Mouse (Mus musculus) heart, adult 2 months (tissue): Measurements from ENCODE around the gene Frzb. TPM values are rescaled to one million over a fixed set of nuclear protein-coding genes. Genes with fewer than 3 reads are reported as not detected.

Experiments
- DNase-seq, 2 experiments: peaks; one replicate each; pipeline ENCODE4 v3.0.0; 2021
- H3K27ac ChIP-seq: fragments of 200-600 bp; 2 replicates; pipeline ENCODE4 v1.8.1; 2022
- H3K27me3 ChIP-seq: fragments of 200-500 bp; 2 replicates; pipeline ENCODE4 v1.6.1; 2012; ENCODE audit warnings: mild to moderate bottlenecking, low read length, inconsistent platforms, mixed read lengths; ENCODE audit not compliant: control insufficient read depth, insufficient read depth
- H3K36me3 ChIP-seq: fragments of 200-500 bp; 2 replicates; pipeline ENCODE4 v1.6.1; 2012; ENCODE audit warnings: low read length, inconsistent platforms; ENCODE audit not compliant: control insufficient read depth, insufficient read depth
- H3K4me1 ChIP-seq: fragments of 200-500 bp; 2 replicates; pipeline ENCODE4 v1.6.1; 2011; ENCODE audit warnings: low read length; ENCODE audit not compliant: control insufficient read depth, insufficient read depth
- H3K4me3 ChIP-seq: fragments of 200-600 bp; 2 replicates; pipeline ENCODE4 v1.8.1; 2022
- H3K79me2 ChIP-seq: fragments of 200-500 bp; replicated peaks from 2 replicates; pipeline ENCODE4 v1.6.1; 2012; ENCODE audit warnings: mild to moderate bottlenecking, inconsistent platforms, low read length, moderate library complexity, mixed read lengths; ENCODE audit not compliant: control insufficient read depth, insufficient read depth
- H3K9ac ChIP-seq: fragments of 200-500 bp; 2 replicates; pipeline ENCODE4 v1.6.1; 2012; ENCODE audit warnings: low read depth, mild to moderate bottlenecking, control low read depth, inconsistent platforms, low read length, mixed read lengths
- CTCF ChIP-seq: fragments of 200-600 bp; IDR thresholded peaks from 2 replicates; pipeline ENCODE4 v1.8.1; 2022; ENCODE audit warnings: antibody characterized with exemption, mild to moderate bottlenecking, moderate library complexity
- EP300 ChIP-seq: fragments of 200-500 bp; IDR thresholded peaks from 2 replicates; pipeline ENCODE4 v1.6.1; 2011; ENCODE audit warnings: low read depth, low read length, control low read depth; ENCODE audit not compliant: insufficient read depth
- POLR2A ChIP-seq: fragments of 200-500 bp; IDR thresholded peaks from 2 replicates; pipeline ENCODE4 v1.6.1; 2011; ENCODE audit warnings: mild to moderate bottlenecking, low read depth, low read length, control low read depth; ENCODE audit not compliant: insufficient read depth
- WGBS: fragments of 180-500 bp; shearing (Covaris S2); methylation state at CpG from one replicate; pipeline ENCODE4 v1.1.7; 2018; 5-methylcytosine and 5-hydroxymethylcytosine counted together
- intact Hi-C: fragments of 180-260 bp; cut with DNase I; formaldehyde crosslinking; loops from one replicate; pipeline ENCODE4 v1.15.1; 2025
- polyA plus RNA-seq: library from polyadenylated mRNA; depleted of rRNA; stranded (reverse); fragments of >200 nt; gene quantifications from 2 replicates; pipeline ENCODE4 v1.2.3, GENCODE M21; 2012
- total RNA-seq, 2 experiments: library from RNA; stranded (reverse); gene quantifications; 2 replicates each; pipeline ENCODE4 v1.2.3; 2021

Frzb gene
- total and polyA plus RNA-seq, 3 experiments, result 2.8 to 6.0 (median 5.7) TPM

DNA sequence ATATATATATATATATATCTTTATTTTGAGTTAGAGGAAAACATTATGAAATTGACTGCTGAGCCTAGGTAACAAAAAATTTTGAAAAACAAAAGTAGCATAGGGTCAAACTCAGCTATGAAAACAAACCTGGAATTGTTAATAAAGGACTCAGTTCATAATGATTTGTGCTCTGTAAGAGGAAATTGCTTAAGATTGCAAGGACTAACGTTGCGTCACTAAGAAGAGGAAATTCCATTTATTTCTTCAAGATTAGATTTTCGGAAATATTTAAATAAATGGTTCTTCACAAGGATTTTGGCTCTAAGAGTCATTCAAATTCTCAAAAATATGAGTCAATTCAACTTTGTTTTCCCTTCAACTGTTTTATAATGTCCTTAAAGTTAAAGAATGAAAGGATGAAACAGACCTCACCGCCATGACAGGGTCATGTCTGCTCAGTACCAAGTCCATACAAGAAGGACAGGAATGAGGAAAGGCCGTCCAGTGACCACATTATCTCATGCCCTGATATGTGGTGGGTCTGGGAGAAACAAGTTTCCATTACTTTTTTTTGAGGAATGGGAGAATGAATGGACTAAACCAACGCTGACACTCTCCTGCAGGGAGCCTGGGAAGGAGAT lies 14.1 kb downstream of the Frzb start:
- 47% methylated on average over 6 of the region's 6 CpGs for WGBS
- intact Hi-C loops, result no loop called here

DNA sequence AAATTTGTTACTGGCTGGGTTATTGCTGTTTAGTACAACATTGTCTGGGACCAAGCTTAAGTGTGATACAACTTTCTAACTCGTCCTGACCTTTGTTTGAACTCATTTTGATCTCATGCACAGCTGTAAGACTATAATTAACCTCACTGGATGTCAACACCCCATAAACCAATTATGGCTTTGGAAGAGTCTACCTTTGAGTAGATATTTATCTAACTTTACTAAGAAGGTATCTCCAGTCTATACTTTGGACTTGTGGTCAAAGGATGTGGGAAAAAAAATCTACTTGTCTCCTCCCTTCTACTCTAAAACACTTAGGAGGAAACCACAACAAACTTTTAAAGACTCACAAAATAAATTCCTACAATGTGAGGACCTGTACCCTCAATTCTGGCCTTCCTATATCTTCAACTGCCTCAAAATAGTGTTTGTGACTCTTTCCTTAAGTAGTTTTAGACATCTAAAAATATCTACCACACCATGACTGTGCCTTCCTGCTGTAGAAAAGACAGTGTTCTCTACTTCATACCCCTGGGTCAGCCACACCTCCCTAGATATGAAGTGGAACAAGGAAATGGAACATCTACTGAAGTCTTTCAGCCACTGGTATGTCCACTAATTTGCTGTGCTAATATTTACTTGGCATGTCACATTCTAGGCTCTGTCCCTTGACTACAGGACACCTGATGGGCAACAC lies 16.9 kb downstream of the Frzb start:
- WGBS, result 24% methylated on average over 1 of the region's 1 CpGs

More for the DNA sequence above, 14.1 kb downstream of the Frzb start:
- Histone ChIP-seq H3K27ac (no peak overlapping the region), H3K4me1 (no peaks in the 10 kb centered on the region; the same call in 1 of the 2 replicates), H3K9ac (no peak overlapping the region), H3K79me2 (no peaks in the 10 kb centered on the region), H3K4me3 (no peak overlapping the region), H3K36me3 (no peaks in the 10 kb centered on the region), H3K27me3 (no peaks in the 10 kb centered on the region)
- TF ChIP-seq CTCF (no peak), EP300 (no peak), POLR2A (no peak)
- DNase-seq, result no peak

DNA sequence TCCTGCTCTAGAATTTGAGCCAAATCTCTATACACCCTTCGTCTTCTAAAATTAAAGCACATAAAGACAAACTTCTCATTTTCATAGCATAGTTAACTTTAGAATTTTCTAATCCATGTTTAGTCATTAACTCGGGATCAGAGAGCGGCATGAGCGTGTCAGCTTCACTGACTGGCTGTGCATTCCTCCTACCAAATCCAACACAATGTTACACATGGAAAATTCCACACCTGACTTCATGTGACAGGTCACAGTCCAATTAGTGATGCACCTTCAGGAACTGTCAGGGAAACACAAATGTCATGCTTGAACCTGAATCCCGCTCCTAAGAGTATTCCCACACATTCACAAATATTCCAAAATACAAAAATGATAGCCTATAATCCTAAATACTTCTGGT lies 24.3 kb downstream of the Frzb start:
- TF ChIP-seq EP300 (no peak), POLR2A (no peak), CTCF (no peak)
- 94% methylated on average over 5 of the region's 5 CpGs for WGBS
- intact Hi-C loops, result no loop called here
- Histone ChIP-seq H3K4me1 (no peaks in the 10 kb centered on the region), H3K27ac (no peak overlapping the region), H3K4me3 (no peak overlapping the region), H3K79me2 (no peaks in the 10 kb centered on the region), H3K36me3 (no peaks in the 10 kb centered on the region), H3K9ac (no peak overlapping the region), H3K27me3 (no peaks in the 10 kb centered on the region)
- no peak for DNase-seq

More for the DNA sequence above, 16.9 kb downstream of the Frzb start:
- no peaks in the 10 kb centered on the region for H3K27me3 ChIP-seq
- H3K9ac ChIP-seq, result no peak overlapping the region
- no peak for DNase-seq
- H3K79me2 ChIP-seq, result no peaks in the 10 kb centered on the region
- H3K4me1 ChIP-seq, result no peaks in the 10 kb centered on the region; the same call in 1 of the 2 replicates
- intact Hi-C loops, result no loop called here
- H3K4me3 ChIP-seq, result no peak overlapping the region
- no peaks in the 10 kb centered on the region for H3K36me3 ChIP-seq
- no peak overlapping the region for H3K27ac ChIP-seq
- no peak for TF ChIP-seq POLR2A
- TF ChIP-seq EP300, result no peak
- no peak for TF ChIP-seq CTCF

DNA sequence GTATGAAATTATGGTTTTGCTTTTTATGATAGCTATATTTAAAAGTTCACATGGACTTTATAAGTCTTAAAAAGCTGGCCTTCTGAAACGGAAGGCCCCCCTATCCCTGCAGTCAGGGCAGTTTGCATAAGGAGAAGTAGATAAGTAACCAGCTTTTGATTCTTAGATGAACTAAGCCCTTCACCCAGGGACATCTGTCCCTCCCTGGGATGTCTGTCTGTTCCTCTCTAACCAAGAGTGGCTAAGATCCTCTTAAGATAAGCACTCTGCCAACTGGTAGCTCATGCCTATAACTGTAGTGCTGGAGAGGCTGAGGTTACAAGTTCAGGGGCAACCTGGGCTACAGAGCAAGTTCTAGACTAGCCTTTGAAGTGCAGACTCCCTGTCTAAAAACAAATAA lies 25.4 kb downstream of the Frzb start:
- Histone ChIP-seq H3K27ac (no peak overlapping the region), H3K36me3 (no peaks in the 10 kb centered on the region), H3K27me3 (no peaks in the 10 kb centered on the region), H3K4me1 (no peaks in the 10 kb centered on the region), H3K9ac (no peak overlapping the region), H3K4me3 (no peak overlapping the region), H3K79me2 (no peaks in the 10 kb centered on the region)
- WGBS, result 55% methylated on average over 1 of the region's 1 CpGs
- no peak for TF ChIP-seq CTCF
- no peak for TF ChIP-seq POLR2A
- no peak for TF ChIP-seq EP300
- DNase-seq, result no peak
- intact Hi-C loops, result no loop called here

- Histone ChIP-seq H3K27ac (no peak overlapping the region), H3K36me3 (no peaks in the 10 kb centered on the region), H3K4me1 (no peaks in the 10 kb centered on the region; the same call in 1 of the 2 replicates), H3K27me3 (no peaks in the 10 kb centered on the region), H3K4me3 (no peak overlapping the region), H3K79me2 (no peaks in the 10 kb centered on the region), H3K9ac (no peak overlapping the region)
- DNase-seq, result no peak
- WGBS, result 84% methylated on average over 6 of the region's 6 CpGs
- TF ChIP-seq CTCF, result no peak
- TF ChIP-seq POLR2A, result no peak
- TF ChIP-seq EP300, result no peak
- intact Hi-C loops, result no loop called here
Measured at GRCm38 (mm10) chr2:80416286-80416685, 31.1 kb downstream of the Frzb start.

- DNase-seq, result peak in 1 of 2 experiments; percentile 14
- no peaks in the 10 kb centered on the region; the same call in 1 of the 2 replicates for H3K4me1 ChIP-seq
- no peaks in the 10 kb centered on the region for H3K79me2 ChIP-seq
- no peaks in the 10 kb centered on the region for H3K36me3 ChIP-seq
- no peaks in the 10 kb centered on the region for H3K27me3 ChIP-seq
- WGBS, result 44% methylated on average over 3 of the region's 3 CpGs
- no peak overlapping the region for H3K9ac ChIP-seq
- no peak overlapping the region for H3K4me3 ChIP-seq
- no peak for TF ChIP-seq POLR2A
- TF ChIP-seq EP300, result no peak
- TF ChIP-seq CTCF, result no peak
- no peak overlapping the region for H3K27ac ChIP-seq
- intact Hi-C loops, result no loop called here
Measured at GRCm38 (mm10) chr2:80414387-80414786, 33.0 kb downstream of the Frzb start.
